Mouse (Mus musculus) hindbrain, embryonic 10.5 days (tissue): ENCODE data around the gene Stxbp1. TPM values are rescaled to one million over a fixed set of nuclear protein-coding genes. Genes with fewer than 3 reads are reported as not detected.

Experiments
- DNase-seq: peaks from one replicate; pipeline ENCODE4 v3.0.0-alpha.2; 2017; ENCODE audit warnings: low spot score
- H3K27ac ChIP-seq: fragments of 300-500 bp; sonication (generic); 2 replicates; pipeline ENCODE4 v1.5.1; 2016; ENCODE audit warnings: mild to moderate bottlenecking, moderate library complexity
- H3K27me3 ChIP-seq: fragments of 300-500 bp; sonication (generic); 2 replicates; pipeline ENCODE4 v1.6.1; 2016; ENCODE audit warnings: mild to moderate bottlenecking; ENCODE audit not compliant: poor library complexity, insufficient read depth, severe bottlenecking
- H3K36me3 ChIP-seq: fragments of 300-500 bp; sonication (generic); 2 replicates; pipeline ENCODE4 v1.6.1; 2016; ENCODE audit warnings: mild to moderate bottlenecking, moderate library complexity
- H3K4me1 ChIP-seq: fragments of 300-500 bp; sonication (generic); replicated peaks from 2 replicates; pipeline ENCODE4 v1.6.1; 2016; ENCODE audit warnings: mild to moderate bottlenecking
- H3K4me3 ChIP-seq: fragments of 300-500 bp; sonication (generic); 2 replicates; pipeline ENCODE4 v1.5.1; 2016; ENCODE audit warnings: mild to moderate bottlenecking, moderate library complexity
- H3K9me3 ChIP-seq: fragments of 300-500 bp; sonication (generic); 2 replicates; pipeline ENCODE4 v1.6.1; 2016; ENCODE audit warnings: mild to moderate bottlenecking, moderate library complexity
- WGBS: fragments of 180-500 bp; shearing (Covaris S2); methylation state at CpG from one replicate; pipeline ENCODE4 v1.1.7; 2016; 5-methylcytosine and 5-hydroxymethylcytosine counted together
- polyA plus RNA-seq: library from polyadenylated mRNA; unstranded; fragments of >200 nt; fragmentation: Nextera tagmentation; extraction: Ambion mirVana; gene quantifications from 2 replicates; pipeline ENCODE4 v1.2.1, GENCODE M21; 2016

The Stxbp1 gene
- polyA plus RNA-seq, 1 experiment from 2014 or later: 63.3 TPM

- H3K36me3 ChIP-seq: no peaks in the 10 kb centered on the region
- peaks cover 14% of the 10 kb centered on the region for H3K27me3 ChIP-seq
- DNase-seq: no peak
- H3K4me1 ChIP-seq: peaks cover 71% of the 10 kb centered on the region
- no peaks in the 10 kb centered on the region for H3K9me3 ChIP-seq
- WGBS: 24% methylated on average over 12 of the region's 12 CpGs
- H3K27ac ChIP-seq: peak overlapping the region; percentile 1; the same call in 1 of the 2 replicates
- no peak overlapping the region for H3K4me3 ChIP-seq
Observed at GRCm38 (mm10) chr2:32771886-32772285, 75.2 kb downstream of the Stxbp1 start.

- no peak for DNase-seq
- Histone ChIP-seq H3K27ac (peak overlapping the region; percentile 50; the same call in 1 of the 2 replicates), H3K4me3 (no peak overlapping the region)
Observed at GRCm38 (mm10) chr2:32769327-32770085, 77.5 kb downstream of the Stxbp1 start.

GRCm38 (mm10) chr2:32768661-32769285, 78.3 kb downstream of the Stxbp1 start:
- Histone ChIP-seq H3K27me3 (peaks cover 2% of the 10 kb centered on the region), H3K9me3 (no peaks in the 10 kb centered on the region), H3K36me3 (no peaks in the 10 kb centered on the region), H3K27ac (peak overlapping the region; percentile 9; the same call in 1 of the 2 replicates), H3K4me1 (peaks cover 54% of the 10 kb centered on the region), H3K4me3 (no peak overlapping the region)
- WGBS: 55% methylated on average over 19 of the region's 19 CpGs
- DNase-seq: no peak

More at GRCm38 (mm10) chr2:32769327-32770085, 77.5 kb downstream of the Stxbp1 start:
- WGBS: 65% methylated on average over 5 of the region's 5 CpGs
- H3K27me3 ChIP-seq: peaks cover 5% of the 10 kb centered on the region
- H3K4me1 ChIP-seq: peaks cover 54% of the 10 kb centered on the region
- H3K9me3 ChIP-seq: no peaks in the 10 kb centered on the region
- no peaks in the 10 kb centered on the region for H3K36me3 ChIP-seq

GRCm38 (mm10) chr2:32767241-32767640, 79.8 kb downstream of the Stxbp1 start:
- Histone ChIP-seq H3K27me3 (no peaks in the 10 kb centered on the region; the same call in 1 of the 2 replicates), H3K27ac (0 out of 2 replicates have a peak overlapping the region, but pooled peaks have one; percentile 23), H3K9me3 (no peaks in the 10 kb centered on the region), H3K4me3 (no peak overlapping the region; the same call in 1 of the 2 replicates), H3K36me3 (peaks cover 13% of the 10 kb centered on the region), H3K4me1 (peaks cover 54% of the 10 kb centered on the region)
- 76% methylated on average over 12 of the region's 12 CpGs for WGBS
- DNase-seq: no peak

GRCm38 (mm10) chr2:32763353-32763752, 83.7 kb downstream of the Stxbp1 start:
- Histone ChIP-seq H3K4me1 (peaks cover 28% of the 10 kb centered on the region), H3K36me3 (peaks cover 42% of the 10 kb centered on the region), H3K27me3 (no peaks in the 10 kb centered on the region; the same call in 1 of the 2 replicates), H3K9me3 (no peaks in the 10 kb centered on the region), H3K4me3 (no peak overlapping the region), H3K27ac (no peak overlapping the region)
- no peak for DNase-seq
- 85% methylated on average over 3 of the region's 3 CpGs for WGBS

GRCm38 (mm10) chr2:32761859-32762258, 85.2 kb downstream of the Stxbp1 start:
- Histone ChIP-seq H3K27ac (no peak overlapping the region), H3K27me3 (no peaks in the 10 kb centered on the region), H3K9me3 (no peaks in the 10 kb centered on the region), H3K4me1 (peaks cover 22% of the 10 kb centered on the region), H3K36me3 (peaks cover 42% of the 10 kb centered on the region), H3K4me3 (no peak overlapping the region)
- no peak for DNase-seq
- WGBS: 97% methylated on average over 4 of the region's 4 CpGs

GRCm38 (mm10) chr2:32761361-32761760, 85.7 kb downstream of the Stxbp1 start:
- peaks cover 42% of the 10 kb centered on the region for H3K36me3 ChIP-seq
- DNase-seq: no peak
- WGBS: 90% methylated on average over 14 of the region's 14 CpGs
- H3K27ac ChIP-seq: no peak overlapping the region
- no peaks in the 10 kb centered on the region for H3K9me3 ChIP-seq
- H3K27me3 ChIP-seq: no peaks in the 10 kb centered on the region
- no peak overlapping the region for H3K4me3 ChIP-seq
- peaks cover 20% of the 10 kb centered on the region for H3K4me1 ChIP-seq

GRCm38 (mm10) chr2:32759001-32759400, 88.0 kb downstream of the Stxbp1 start:
- H3K27me3 ChIP-seq: peaks cover 10% of the 10 kb centered on the region; the same call in 1 of the 2 replicates
- peaks cover 20% of the 10 kb centered on the region for H3K4me1 ChIP-seq
- no peak overlapping the region for H3K27ac ChIP-seq
- H3K4me3 ChIP-seq: no peak overlapping the region
- H3K36me3 ChIP-seq: peaks cover 54% of the 10 kb centered on the region
- 84% methylated on average over 2 of the region's 2 CpGs for WGBS
- no peaks in the 10 kb centered on the region for H3K9me3 ChIP-seq
- DNase-seq: no peak

- no peak for DNase-seq
- Histone ChIP-seq H3K4me1 (peaks cover 20% of the 10 kb centered on the region), H3K9me3 (no peaks in the 10 kb centered on the region), H3K36me3 (peaks cover 57% of the 10 kb centered on the region), H3K4me3 (no peak overlapping the region), H3K27ac (no peak overlapping the region), H3K27me3 (peaks cover 10% of the 10 kb centered on the region; the same call in 1 of the 2 replicates)
- WGBS: 72% methylated on average over 8 of the region's 8 CpGs
Observed at GRCm38 (mm10) chr2:32758503-32758902, 88.5 kb downstream of the Stxbp1 start.

GRCm38 (mm10) chr2:32757056-32757845, 89.8 kb downstream of the Stxbp1 start, which contains the start of gene Tor2a:
TSS of gene Tor2a (plus strand) at chr2:32757234.
- H3K4me1 ChIP-seq: peaks cover 28% of the 10 kb centered on the region
- under 1% methylated on average over 66 of the region's 66 CpGs for WGBS
- peak within 1 kb of the TSS; percentile 79 for H3K4me3 ChIP-seq
- H3K9me3 ChIP-seq: no peaks in the 10 kb centered on the region
- peak within 1 kb of the TSS; percentile 94 for H3K27ac ChIP-seq
- peak; percentile 97 for DNase-seq
- H3K27me3 ChIP-seq: peaks cover 21% of the 10 kb centered on the region; the same call in 1 of the 2 replicates
- peaks cover 55% of the 10 kb centered on the region for H3K36me3 ChIP-seq

- WGBS: 33% methylated on average over 6 of the region's 6 CpGs
- Histone ChIP-seq H3K9me3 (no peaks in the 10 kb centered on the region), H3K27ac (no peak overlapping the region), H3K4me3 (peak overlapping the region; percentile 79), H3K27me3 (peaks cover 21% of the 10 kb centered on the region; the same call in 1 of the 2 replicates), H3K4me1 (peaks cover 34% of the 10 kb centered on the region), H3K36me3 (peaks cover 49% of the 10 kb centered on the region)
- DNase-seq: no peak
Observed at GRCm38 (mm10) chr2:32756674-32757055, 90.4 kb downstream of the Stxbp1 start.

GRCm38 (mm10) chr2:32752181-32752580, 94.9 kb downstream of the Stxbp1 start:
- Histone ChIP-seq H3K27me3 (peaks cover 21% of the 10 kb centered on the region; the same call in 1 of the 2 replicates), H3K4me1 (peaks cover 40% of the 10 kb centered on the region), H3K27ac (peak overlapping the region; percentile 83), H3K4me3 (peak overlapping the region; percentile 53), H3K9me3 (no peaks in the 10 kb centered on the region), H3K36me3 (peaks cover 51% of the 10 kb centered on the region)
- no peak for DNase-seq
- WGBS: 66% methylated on average over 10 of the region's 10 CpGs
